Mouse (Mus musculus): ENCODE measurements around the gene Gm16867. TPM values are rescaled to one million over a fixed set of nuclear protein-coding genes. Genes with fewer than 3 reads are reported as not detected.

The Gm16867 gene
- polyA plus RNA-seq (2014; fragmentation: Illumina TruSeq; extraction: RNeasy Lipid Tissue Mini Kit (QIAGEN cat#74804)), result 3.3 TPM

GRCm38 (mm10) chr14:69503174-69503573, at the start of gene Gm16867:
TSS of gene Gm16867 (minus strand) at chr14:69503362.

GRCm38 (mm10) chr14:69512449-69512848, 9.3 kb upstream of the Gm16867 start, which contains the start of gene Gm27179:
TSS of gene Gm27179 (minus strand) at chr14:69512549.

Other genes with a start within 250 kb of the Gm16867 start
- 3.6 TPM for gene Synb, start 209.1 kb downstream of the Gm16867 start, polyA plus RNA-seq (2014; fragmentation: Illumina TruSeq; extraction: RNeasy Lipid Tissue Mini Kit (QIAGEN cat#74804))
- gene Gm27179, start 9.2 kb upstream of the Gm16867 start, polyA plus RNA-seq (2014; fragmentation: Illumina TruSeq; extraction: RNeasy Lipid Tissue Mini Kit (QIAGEN cat#74804)), result 0.14 TPM
- gene Entpd4b, start 52.1 kb upstream of the Gm16867 start, polyA plus RNA-seq (2014; fragmentation: Illumina TruSeq; extraction: RNeasy Lipid Tissue Mini Kit (QIAGEN cat#74804)), result 8.6 TPM